ENCODE assay signal across 9 mouse cellular contexts in genomic region chr3:129622120-129622519, GRCm38 (mm10).
DNase-seq lines count a peak whose midpoint lies in the region.
"Had no signal": no experiment of that assay in that cellular context is flagged by ENCODE, and none has a peak within 500 bp of the region (broad histone marks: within the 10 kb centered on the region; RNA-seq: fewer than 3 reads in every experiment).

No protein-coding gene starts in this region.

- peak; percentile 33 for DNase-seq in embryo, embryonic 10 days (ENCODE audit: low spot score)
- no peak for DNase-seq in embryo, embryonic 11 days
- peak; percentile 31 for DNase-seq in ovary, postnatal 36 days (ENCODE audit: low spot score)
- no peak for DNase-seq in ovary, postnatal 14 days (ENCODE audit: low spot score)
- peak; percentile 61 for DNase-seq in induced T-regulatory cell, adult 2 months (ENCODE audit: low read depth)
- peak; percentile 50 for DNase-seq in thymus, postnatal 25 days
- no peak for DNase-seq in urinary bladder, postnatal 4 days (ENCODE audit: low spot score in 2 of 2)
- DNase-seq in layer of hippocampus, postnatal 36 days: no peak
- DNase-seq: heart, postnatal 36 days had no signal

Comparison
In these comparisons a context has a peak if more than half of its experiments do, and no peak if none do; other contexts are left out.
1. DNase-seq: peak in embryo, embryonic 10 days (single experiment), ovary, postnatal 36 days (single experiment), induced T-regulatory cell, adult 2 months (single experiment) and thymus, postnatal 25 days (single experiment); none in embryo, embryonic 11 days (single experiment), ovary, postnatal 14 days (single experiment), urinary bladder, postnatal 4 days (0 of 2) and layer of hippocampus, postnatal 36 days (0 of 2).